Mouse (Mus musculus) ES-Bruce4 (cell line): ENCODE data around the gene Ccdc57. TPM values are rescaled to one million over a fixed set of nuclear protein-coding genes. Genes with fewer than 3 reads are reported as not detected.

Experiments used
- H3K27ac ChIP-seq: 2 replicates; pipeline ENCODE4 v1.5.1; 2012; ENCODE audit warnings: low read length, inconsistent platforms; ENCODE audit not compliant: insufficient read depth
- H3K27me3 ChIP-seq: 2 replicates; pipeline ENCODE4 v1.6.1; 2012; ENCODE audit warnings: mild to moderate bottlenecking, low read length, inconsistent platforms; ENCODE audit not compliant: control insufficient read depth, poor library complexity, insufficient read depth, severe bottlenecking
- H3K36me3 ChIP-seq: 2 replicates; pipeline ENCODE4 v1.6.1; 2012; ENCODE audit warnings: inconsistent platforms, mild to moderate bottlenecking, low read length, moderate library complexity; ENCODE audit not compliant: control insufficient read depth, poor library complexity, insufficient read depth, severe bottlenecking
- H3K4me1 ChIP-seq: one replicate; pipeline ENCODE4 v1.8.1; 2011; ENCODE audit warnings: low read length; ENCODE audit not compliant: control insufficient read depth, insufficient read depth
- H3K4me3 ChIP-seq: 2 replicates; pipeline ENCODE4 v1.5.1; 2011; ENCODE audit warnings: low read depth, mild to moderate bottlenecking, low read length
- H3K9ac ChIP-seq: 2 replicates; pipeline ENCODE4 v1.6.1; 2012; ENCODE audit warnings: low read depth, mild to moderate bottlenecking, inconsistent platforms; ENCODE audit not compliant: poor library complexity, severe bottlenecking
- H3K9me3 ChIP-seq: replicated peaks from 2 replicates; pipeline ENCODE4 v1.6.1; 2012; ENCODE audit warnings: mild to moderate bottlenecking, low read length, inconsistent platforms; ENCODE audit not compliant: control insufficient read depth, poor library complexity, insufficient read depth, severe bottlenecking
- CTCF ChIP-seq: IDR thresholded peaks from one replicate; pipeline ENCODE4 v1.8.1; 2011; ENCODE audit warnings: low read depth, low read length
- EP300 ChIP-seq: IDR thresholded peaks from 2 replicates; pipeline ENCODE4 v1.6.1; 2011; ENCODE audit warnings: low read depth, low read length; ENCODE audit not compliant: insufficient read depth
- POLR2A ChIP-seq: IDR thresholded peaks from one replicate; pipeline ENCODE4 v1.8.1; 2011; ENCODE audit warnings: low read length; ENCODE audit not compliant: insufficient read depth
- polyA plus RNA-seq: library from polyadenylated mRNA; stranded (reverse); fragments of >200 nt; gene quantifications from 2 replicates; pipeline ENCODE4 v1.2.4, GENCODE M21; 2011; ENCODE audit warnings: low read depth; ENCODE audit not compliant: missing spikeins, insufficient read depth, insufficient read length

The Ccdc57 gene
- polyA plus RNA-seq, 1 experiment: 3.4 TPM

DNA sequence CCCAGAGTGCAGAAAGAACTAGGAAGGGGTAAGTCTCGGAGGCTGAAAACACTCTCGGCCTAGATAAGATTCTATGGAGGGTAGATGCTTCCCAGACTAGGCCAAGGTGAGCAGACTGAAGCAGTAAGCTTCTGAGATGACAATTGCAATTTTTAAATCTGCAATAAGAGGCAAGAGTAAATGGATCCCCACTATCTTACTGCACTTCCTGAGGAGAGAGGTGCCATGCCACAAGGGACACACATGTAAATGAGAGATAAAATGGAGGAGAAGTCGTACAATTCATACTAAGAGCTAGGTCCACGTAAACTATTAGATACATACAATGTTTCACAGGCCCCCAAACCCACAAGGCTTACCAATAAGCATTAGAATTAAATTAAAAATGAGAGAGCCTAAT, 4.2 kb downstream of the Ccdc57 start:
- H3K27me3 ChIP-seq: no peaks in the 10 kb centered on the region
- H3K4me1 ChIP-seq: no peaks in the 10 kb centered on the region
- H3K9ac ChIP-seq: no peak overlapping the region
- H3K9me3 ChIP-seq: no peaks in the 10 kb centered on the region
- H3K36me3 ChIP-seq: no peaks in the 10 kb centered on the region
- TF ChIP-seq POLR2A (no peak), CTCF (no peak), EP300 (no peak)
- H3K4me3 ChIP-seq: no peak overlapping the region
- H3K27ac ChIP-seq: no peak overlapping the region

DNA sequence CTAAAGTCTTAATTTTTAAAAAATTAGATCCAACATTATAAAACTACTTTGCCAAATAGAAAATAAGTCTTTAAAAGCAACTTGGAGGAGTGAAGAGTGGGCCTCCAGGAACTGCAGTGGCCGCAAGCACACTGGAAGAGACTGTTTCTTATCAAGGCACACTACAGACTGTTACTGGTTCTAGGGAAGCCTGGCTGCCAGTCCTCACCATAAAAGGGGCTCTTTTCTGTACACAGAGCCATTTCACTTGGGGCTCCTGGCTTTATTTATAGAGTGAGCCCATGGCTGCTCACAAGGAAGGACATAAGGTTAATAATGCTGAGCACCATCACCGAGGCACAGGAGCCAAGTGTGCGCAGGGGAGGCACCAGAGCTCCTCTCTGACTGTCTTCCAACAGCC, 10.1 kb downstream of the Ccdc57 start:
- Histone ChIP-seq H3K36me3 (no peaks in the 10 kb centered on the region), H3K9me3 (no peaks in the 10 kb centered on the region), H3K27ac (no peak overlapping the region)

DNA sequence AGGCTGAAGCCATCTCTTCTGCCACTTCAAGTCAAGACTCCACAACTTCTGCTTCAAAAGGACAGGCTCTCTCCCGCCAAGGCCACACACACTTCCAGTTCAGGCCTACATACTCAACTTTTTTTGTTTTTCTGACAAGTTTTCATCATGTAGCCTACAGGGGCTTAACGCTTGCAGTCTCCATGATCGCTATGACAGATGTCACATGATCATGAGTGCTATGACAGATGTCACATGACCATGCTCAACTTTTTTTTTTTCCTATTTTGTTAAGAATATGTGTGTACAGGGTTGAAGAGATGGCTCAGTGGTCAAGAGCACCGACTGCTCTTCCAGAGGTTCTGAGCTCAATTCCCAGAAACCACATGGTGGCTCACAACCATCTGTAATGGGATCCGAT, 14.9 kb downstream of the Ccdc57 start:
- no peaks in the 10 kb centered on the region for H3K36me3 ChIP-seq
- H3K27ac ChIP-seq: no peak overlapping the region
- H3K9ac ChIP-seq: no peak overlapping the region
- 0 out of 2 replicates have a peak, but pooled peaks cover 4% of the 10 kb centered on the region for H3K9me3 ChIP-seq
- H3K4me3 ChIP-seq: no peak overlapping the region
- TF ChIP-seq CTCF (no peak), POLR2A (no peak), EP300 (no peak)
- no peaks in the 10 kb centered on the region for H3K4me1 ChIP-seq
- H3K27me3 ChIP-seq: no peaks in the 10 kb centered on the region

More for the DNA sequence above, 10.1 kb downstream of the Ccdc57 start:
- no peaks in the 10 kb centered on the region for H3K27me3 ChIP-seq
- H3K4me3 ChIP-seq: no peak overlapping the region
- H3K4me1 ChIP-seq: no peaks in the 10 kb centered on the region
- no peak overlapping the region for H3K9ac ChIP-seq
- no peak for TF ChIP-seq POLR2A
- no peak for TF ChIP-seq CTCF
- no peak for TF ChIP-seq EP300

DNA sequence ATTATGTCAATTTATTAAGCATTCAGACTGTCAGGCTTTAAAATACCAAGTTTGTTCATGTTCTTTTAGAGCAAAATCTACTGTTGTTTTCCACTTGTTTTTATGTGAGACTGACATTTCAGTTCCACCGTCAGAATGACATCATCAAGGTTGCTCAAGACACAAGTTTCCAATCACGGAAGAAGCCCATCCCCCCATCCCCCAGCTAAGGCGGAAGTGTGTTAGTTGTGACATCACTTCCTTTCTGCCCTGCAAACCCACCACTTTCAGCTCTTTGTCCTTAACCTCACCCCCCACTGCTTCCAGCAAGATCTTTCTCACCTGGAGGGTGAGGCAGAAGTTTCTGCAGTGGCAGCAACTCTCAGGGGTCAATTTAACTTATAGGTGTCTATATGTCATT, 16.2 kb downstream of the Ccdc57 start:
- Histone ChIP-seq H3K27me3 (no peaks in the 10 kb centered on the region), H3K27ac (no peak overlapping the region), H3K36me3 (no peaks in the 10 kb centered on the region), H3K4me3 (no peak overlapping the region), H3K9me3 (0 out of 2 replicates have a peak, but pooled peaks cover 4% of the 10 kb centered on the region), H3K4me1 (no peaks in the 10 kb centered on the region), H3K9ac (no peak overlapping the region)
- no peak for TF ChIP-seq POLR2A
- TF ChIP-seq CTCF: no peak
- no peak for TF ChIP-seq EP300

DNA sequence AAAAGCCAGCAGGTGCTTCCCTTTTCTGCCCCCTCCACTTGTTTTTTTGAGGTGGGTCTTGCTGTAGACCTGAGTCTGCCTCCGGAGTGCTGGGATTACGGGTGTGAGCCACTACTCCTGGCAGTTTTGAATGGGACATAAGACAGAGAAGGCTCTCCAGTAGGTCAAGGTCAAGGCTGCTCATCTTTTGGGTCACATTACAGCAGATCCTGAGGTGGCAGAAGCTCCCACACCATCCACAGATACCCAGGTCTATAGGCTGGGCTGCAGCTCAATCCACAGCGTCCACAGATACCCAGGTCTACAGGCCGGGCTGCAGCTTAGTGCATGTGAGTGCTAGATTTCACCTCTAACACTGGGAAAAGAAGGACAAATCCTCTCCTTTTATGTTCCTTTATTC, 18.9 kb downstream of the Ccdc57 start:
- Histone ChIP-seq H3K27ac (no peak overlapping the region), H3K4me1 (no peaks in the 10 kb centered on the region), H3K9ac (no peak overlapping the region), H3K9me3 (0 out of 2 replicates have a peak, but pooled peaks cover 4% of the 10 kb centered on the region), H3K4me3 (no peak overlapping the region), H3K27me3 (no peaks in the 10 kb centered on the region), H3K36me3 (no peaks in the 10 kb centered on the region)
- TF ChIP-seq CTCF: no peak
- no peak for TF ChIP-seq EP300
- TF ChIP-seq POLR2A: no peak

DNA sequence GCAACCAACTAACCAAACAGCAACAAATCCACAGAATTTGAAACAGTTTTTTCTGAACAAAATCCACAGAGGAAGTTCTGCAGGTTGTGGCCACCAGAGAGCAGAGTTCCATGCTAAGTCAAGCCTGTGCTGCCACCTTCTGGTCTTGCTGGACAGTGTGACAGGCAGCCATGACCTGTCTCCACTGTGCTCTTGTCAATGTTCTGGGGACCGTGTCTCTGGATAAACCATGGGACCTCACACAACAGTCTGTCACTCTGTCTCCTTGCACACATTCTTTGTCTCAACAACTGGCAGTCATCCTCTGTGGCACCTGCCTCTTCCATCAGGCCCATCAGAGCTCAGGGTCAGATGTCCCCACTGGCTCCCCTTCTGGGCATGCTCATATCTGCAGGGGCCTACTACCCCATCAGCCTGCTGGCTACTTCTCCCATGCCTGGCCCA, 27.2 kb downstream of the Ccdc57 start:
- no peaks in the 10 kb centered on the region for H3K9me3 ChIP-seq
- TF ChIP-seq CTCF: peak; percentile 100
- no peak for TF ChIP-seq EP300
- H3K27ac ChIP-seq: no peak overlapping the region
- no peaks in the 10 kb centered on the region for H3K4me1 ChIP-seq
- no peaks in the 10 kb centered on the region for H3K27me3 ChIP-seq
- no peak overlapping the region for H3K9ac ChIP-seq
- no peaks in the 10 kb centered on the region for H3K36me3 ChIP-seq
- no peak overlapping the region for H3K4me3 ChIP-seq
